Mouse (Mus musculus): Measurements from ENCODE around the gene Hacd2. TPM values are rescaled to one million over a fixed set of nuclear protein-coding genes. Genes with fewer than 3 reads are reported as not detected.

Hacd2 gene
- polyA plus RNA-seq, 1 experiment = 36.1 TPM

DNA sequence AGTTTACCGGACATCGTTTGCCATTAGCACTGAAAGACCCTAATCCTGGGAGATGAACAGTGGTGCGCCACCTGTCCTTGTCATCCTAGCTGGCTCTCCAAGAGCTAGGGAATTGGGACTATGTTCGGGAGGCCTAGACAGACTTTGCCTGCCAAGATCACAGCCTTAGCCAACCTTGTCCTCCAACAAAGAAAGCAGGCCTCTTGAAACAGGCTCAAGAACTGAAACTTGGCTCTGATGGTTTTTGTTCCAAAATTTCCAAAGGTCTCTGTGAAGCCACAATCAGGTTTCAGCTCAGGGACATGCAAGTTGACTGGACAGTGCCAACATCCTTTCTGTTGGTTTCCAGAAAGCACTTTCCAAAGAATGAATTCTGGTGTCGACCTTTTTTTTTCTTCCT is 29.4 kb upstream of the Hacd2 start:
- Histone ChIP-seq H3ac (ENCODE audit: control insufficient read depth, insufficient read length) (no peak overlapping the region), H3K4me3 (no peak overlapping the region), H3K27me3 (ENCODE audit: control insufficient read depth, insufficient read depth, insufficient read length) (peaks cover 16% of the 10 kb centered on the region), H3K79me2 (ENCODE audit: control insufficient read depth, insufficient read depth) (no peaks in the 10 kb centered on the region), H3K4me2 (ENCODE audit: low read depth) (no peak overlapping the region), H3K36me3 (ENCODE audit: control insufficient read depth, insufficient read depth) (no peaks in the 10 kb centered on the region)
- TF ChIP-seq USF1 (IDR thresholded peaks at IDR 0.05; ENCODE audit: low read depth) (no peak), SRF (IDR thresholded peaks at IDR 0.05; ENCODE audit: control insufficient read depth, insufficient read length, low read depth) (no peak)

DNA sequence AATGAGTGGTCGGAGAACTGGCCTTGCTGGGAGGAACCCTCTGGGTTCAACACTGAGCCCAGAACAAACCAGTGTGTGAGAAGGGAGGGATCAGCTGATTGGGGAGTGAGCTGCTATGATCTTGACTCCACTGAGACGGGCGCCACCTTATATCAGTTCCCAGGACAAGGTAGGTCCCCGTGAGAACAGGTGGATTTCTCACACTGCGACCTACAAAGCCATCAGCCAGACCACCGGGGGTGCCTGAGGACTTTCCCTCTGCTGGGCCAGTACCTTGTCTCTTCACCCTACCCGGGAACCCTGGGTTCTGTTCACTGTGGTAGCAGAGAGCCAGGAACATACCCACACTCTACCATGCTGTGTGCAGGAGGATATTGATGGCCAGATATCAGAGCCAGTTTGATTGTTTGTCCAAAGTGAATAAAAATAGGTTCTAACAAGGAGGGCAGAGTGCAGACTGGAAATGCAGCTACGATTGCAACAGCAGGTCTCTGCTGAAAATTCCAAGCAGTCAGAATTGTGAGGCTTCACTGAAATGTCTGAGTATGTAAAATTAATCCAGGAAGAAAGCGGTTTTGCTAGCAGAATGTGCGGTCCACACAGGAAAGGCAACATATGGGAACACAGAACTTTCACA is 28.4 kb upstream of the Hacd2 start:
- Histone ChIP-seq H3K27me3 (ENCODE audit: control insufficient read depth, insufficient read depth, insufficient read length) (peaks cover 10% of the 10 kb centered on the region), H3K36me3 (ENCODE audit: control insufficient read depth, insufficient read depth) (no peaks in the 10 kb centered on the region), H3ac (ENCODE audit: control insufficient read depth, insufficient read length) (no peak overlapping the region), H3K4me2 (ENCODE audit: low read depth) (no peak overlapping the region), H3K79me2 (ENCODE audit: control insufficient read depth, insufficient read depth) (no peaks in the 10 kb centered on the region), H3K4me3 (no peak overlapping the region)
- TF ChIP-seq USF1 (IDR thresholded peaks at IDR 0.05; ENCODE audit: low read depth) = no peak
- no peak for TF ChIP-seq POLR2AphosphoS2 (IDR thresholded peaks at IDR 0.05; ENCODE audit: insufficient read length, low read depth)
- no peak for TF ChIP-seq SRF (IDR thresholded peaks at IDR 0.05; ENCODE audit: control insufficient read depth, insufficient read length, low read depth)
- no peak for TF ChIP-seq MYOG (IDR thresholded peaks at IDR 0.05; ENCODE audit: control insufficient read depth in 1 of 3, insufficient read depth in 1 of 3, insufficient read length in 2 of 3, low read depth in 2 of 3)
- no peak for TF ChIP-seq CEBPB (IDR thresholded peaks at IDR 0.05; ENCODE audit: insufficient read depth, poor library complexity, severe bottlenecking)
- TF ChIP-seq REST (IDR thresholded peaks at IDR 0.05; ENCODE audit: insufficient read depth, insufficient read length) = no peak
- TF ChIP-seq MAX (IDR thresholded peaks at IDR 0.05; ENCODE audit: low read depth) = no peak
- no peak for TF ChIP-seq MYOD1 (IDR thresholded peaks at IDR 0.05; ENCODE audit: control insufficient read depth in 1 of 3, insufficient read length in 2 of 3, low read depth in 2 of 3)
- no peak for TF ChIP-seq E2F4 (IDR thresholded peaks at IDR 0.05; ENCODE audit: insufficient read depth)
- no peak for TF ChIP-seq TCF3 (IDR thresholded peaks at IDR 0.05; ENCODE audit: insufficient read length, low read depth)
- TF ChIP-seq TCF12 (IDR thresholded peaks at IDR 0.05; ENCODE audit: insufficient read depth, poor library complexity, severe bottlenecking) = no peak
- no peak for TF ChIP-seq POLR2A (IDR thresholded peaks at IDR 0.05; ENCODE audit: insufficient read length, low read depth)

DNA sequence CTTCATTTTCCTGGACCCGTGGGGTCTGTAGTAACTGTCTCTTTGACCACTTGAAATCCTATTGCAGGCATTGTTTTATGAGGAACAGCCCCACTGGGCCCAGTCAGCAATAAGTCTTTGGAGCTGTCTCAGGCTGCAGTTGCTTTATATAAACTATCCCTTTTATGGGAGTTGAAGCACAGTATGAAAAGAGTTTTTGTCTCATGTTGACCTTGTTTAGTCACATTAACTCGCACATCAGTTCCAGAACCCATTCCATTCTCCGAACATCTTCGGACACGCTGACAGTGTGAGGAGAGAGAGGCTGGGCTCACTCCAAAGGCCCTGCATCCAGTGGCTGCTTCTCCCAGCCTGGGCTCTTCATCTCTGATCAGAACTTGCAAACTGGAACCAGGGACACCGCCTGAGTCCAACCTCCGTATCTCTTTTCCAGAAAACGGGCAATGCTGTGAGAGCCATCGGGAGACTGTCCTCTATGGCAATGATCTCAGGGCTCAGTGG is 27.5 kb upstream of the Hacd2 start:
- H3K27me3 ChIP-seq (ENCODE audit: control insufficient read depth, insufficient read depth, insufficient read length) = peaks cover 4% of the 10 kb centered on the region
- H3K36me3 ChIP-seq (ENCODE audit: control insufficient read depth, insufficient read depth) = no peaks in the 10 kb centered on the region
- no peaks in the 10 kb centered on the region for H3K79me2 ChIP-seq (ENCODE audit: control insufficient read depth, insufficient read depth)
- TF ChIP-seq E2F4 (IDR thresholded peaks at IDR 0.05; ENCODE audit: insufficient read depth) (no peak), REST (IDR thresholded peaks at IDR 0.05; ENCODE audit: insufficient read depth, insufficient read length) (no peak), TCF12 (IDR thresholded peaks at IDR 0.05; ENCODE audit: insufficient read depth, poor library complexity, severe bottlenecking) (no peak), POLR2AphosphoS2 (IDR thresholded peaks at IDR 0.05; ENCODE audit: insufficient read length, low read depth) (no peak), CEBPB (IDR thresholded peaks at IDR 0.05; ENCODE audit: insufficient read depth, poor library complexity, severe bottlenecking) (no peak), MYOD1 (IDR thresholded peaks at IDR 0.05; ENCODE audit: control insufficient read depth in 1 of 3, insufficient read length in 2 of 3, low read depth in 2 of 3) (no peak), TCF3 (IDR thresholded peaks at IDR 0.05; ENCODE audit: insufficient read length, low read depth) (no peak), MYOG (IDR thresholded peaks at IDR 0.05; ENCODE audit: control insufficient read depth in 1 of 3, insufficient read depth in 1 of 3, insufficient read length in 2 of 3, low read depth in 2 of 3) (no peak), USF1 (IDR thresholded peaks at IDR 0.05; ENCODE audit: low read depth) (no peak), SRF (IDR thresholded peaks at IDR 0.05; ENCODE audit: control insufficient read depth, insufficient read length, low read depth) (no peak), MAX (IDR thresholded peaks at IDR 0.05; ENCODE audit: low read depth) (no peak), POLR2A (IDR thresholded peaks at IDR 0.05; ENCODE audit: insufficient read length, low read depth) (no peak)
- H3ac ChIP-seq (ENCODE audit: control insufficient read depth, insufficient read length) = no peak overlapping the region
- no peak overlapping the region for H3K4me3 ChIP-seq
- H3K4me2 ChIP-seq (ENCODE audit: low read depth) = no peak overlapping the region

DNA sequence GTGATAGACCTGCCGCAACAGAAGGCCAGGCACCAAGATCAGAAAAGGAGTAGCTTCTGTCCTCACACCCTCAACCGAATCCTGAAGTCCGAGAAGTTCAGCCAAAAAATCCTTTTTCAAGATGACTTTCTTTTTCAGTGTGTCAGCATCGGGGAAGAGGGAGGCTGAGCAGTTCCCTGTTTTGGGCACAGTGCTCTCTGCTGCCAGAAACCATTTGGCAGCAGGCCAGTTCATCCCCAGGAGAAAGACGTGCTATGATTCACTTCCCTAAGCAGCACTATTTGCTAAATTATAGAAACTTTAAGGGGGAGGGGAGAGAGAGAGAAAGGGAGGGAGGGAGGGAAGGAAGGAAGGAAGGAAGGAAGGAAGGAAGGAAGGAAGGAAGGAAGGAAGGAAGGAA is 26.1 kb upstream of the Hacd2 start:
- Histone ChIP-seq H3K4me2 (ENCODE audit: low read depth) (no peak overlapping the region), H3K79me2 (ENCODE audit: control insufficient read depth, insufficient read depth) (no peaks in the 10 kb centered on the region), H3K36me3 (ENCODE audit: control insufficient read depth, insufficient read depth) (no peaks in the 10 kb centered on the region), H3K27me3 (ENCODE audit: control insufficient read depth, insufficient read depth, insufficient read length) (peaks cover 4% of the 10 kb centered on the region), H3K4me3 (no peak overlapping the region), H3ac (ENCODE audit: control insufficient read depth, insufficient read length) (no peak overlapping the region)
- TF ChIP-seq POLR2AphosphoS2 (IDR thresholded peaks at IDR 0.05; ENCODE audit: insufficient read length, low read depth) = no peak
- TF ChIP-seq TCF12 (IDR thresholded peaks at IDR 0.05; ENCODE audit: insufficient read depth, poor library complexity, severe bottlenecking) = no peak
- TF ChIP-seq POLR2A (IDR thresholded peaks at IDR 0.05; ENCODE audit: insufficient read length, low read depth) = no peak
- no peak for TF ChIP-seq USF1 (IDR thresholded peaks at IDR 0.05; ENCODE audit: low read depth)
- no peak for TF ChIP-seq E2F4 (IDR thresholded peaks at IDR 0.05; ENCODE audit: insufficient read depth)
- no peak for TF ChIP-seq MYOG (IDR thresholded peaks at IDR 0.05; ENCODE audit: control insufficient read depth in 1 of 3, insufficient read depth in 1 of 3, insufficient read length in 2 of 3, low read depth in 2 of 3)
- no peak for TF ChIP-seq MAX (IDR thresholded peaks at IDR 0.05; ENCODE audit: low read depth)
- no peak for TF ChIP-seq TCF3 (IDR thresholded peaks at IDR 0.05; ENCODE audit: insufficient read length, low read depth)

DNA sequence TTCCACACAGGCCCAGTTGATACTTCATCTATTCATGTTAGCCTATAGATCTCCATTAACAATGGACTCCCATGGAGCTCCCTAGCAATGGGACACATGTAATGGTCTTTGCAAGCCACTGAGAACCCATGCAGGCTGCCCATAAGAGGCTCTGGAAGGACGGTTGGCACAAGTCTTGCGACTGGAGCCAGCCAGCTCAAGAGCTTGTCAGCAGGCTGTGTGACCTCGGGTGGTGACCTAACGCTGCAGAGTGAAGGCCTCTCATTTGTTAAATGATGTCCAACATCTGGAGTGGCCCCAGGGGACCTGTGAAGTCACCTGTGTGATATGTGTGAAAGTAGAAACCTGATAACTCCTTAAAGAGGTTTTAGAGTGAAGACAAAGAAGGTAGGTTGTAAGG is 25.2 kb upstream of the Hacd2 start:
- no peak for TF ChIP-seq POLR2A (IDR thresholded peaks at IDR 0.05; ENCODE audit: insufficient read length, low read depth)
- TF ChIP-seq MAX (IDR thresholded peaks at IDR 0.05; ENCODE audit: low read depth) = no peak
- TF ChIP-seq POLR2AphosphoS2 (IDR thresholded peaks at IDR 0.05; ENCODE audit: insufficient read length, low read depth) = no peak
- TF ChIP-seq MYOD1 (IDR thresholded peaks at IDR 0.05; ENCODE audit: control insufficient read depth in 1 of 3, insufficient read length in 2 of 3, low read depth in 2 of 3) = no peak
- no peak for TF ChIP-seq E2F4 (IDR thresholded peaks at IDR 0.05; ENCODE audit: insufficient read depth)
- no peak for TF ChIP-seq SRF (IDR thresholded peaks at IDR 0.05; ENCODE audit: control insufficient read depth, insufficient read length, low read depth)
- no peak for TF ChIP-seq TCF3 (IDR thresholded peaks at IDR 0.05; ENCODE audit: insufficient read length, low read depth)
- no peak for TF ChIP-seq REST (IDR thresholded peaks at IDR 0.05; ENCODE audit: insufficient read depth, insufficient read length)
- TF ChIP-seq TCF12 (IDR thresholded peaks at IDR 0.05; ENCODE audit: insufficient read depth, poor library complexity, severe bottlenecking) = no peak
- no peak for TF ChIP-seq USF1 (IDR thresholded peaks at IDR 0.05; ENCODE audit: low read depth)
- no peak for TF ChIP-seq CEBPB (IDR thresholded peaks at IDR 0.05; ENCODE audit: insufficient read depth, poor library complexity, severe bottlenecking)
- no peak for TF ChIP-seq MYOG (IDR thresholded peaks at IDR 0.05; ENCODE audit: control insufficient read depth in 1 of 3, insufficient read depth in 1 of 3, insufficient read length in 2 of 3, low read depth in 2 of 3)
- Histone ChIP-seq H3K4me3 (no peak overlapping the region), H3K79me2 (ENCODE audit: control insufficient read depth, insufficient read depth) (no peaks in the 10 kb centered on the region), H3K36me3 (ENCODE audit: control insufficient read depth, insufficient read depth) (no peaks in the 10 kb centered on the region), H3ac (ENCODE audit: control insufficient read depth, insufficient read length) (no peak overlapping the region), H3K4me2 (ENCODE audit: low read depth) (no peak overlapping the region), H3K27me3 (ENCODE audit: control insufficient read depth, insufficient read depth, insufficient read length) (peaks cover 4% of the 10 kb centered on the region)
